ENCODE assay signal across 32 mouse cellular contexts in genomic region chr7:127583260-127583659, GRCm38 (mm10). TPM values are rescaled to one million over a fixed set of nuclear protein-coding genes. Genes with fewer than 3 reads are reported as not detected.
"Had no signal": no experiment of that assay in that cellular context is flagged by ENCODE, and none has a peak within 500 bp of the region (broad histone marks: within the 10 kb centered on the region; RNA-seq: fewer than 3 reads in every experiment).

No protein-coding gene starts in this region.

- H3K4me2 ChIP-seq: limb, embryonic 12.5 days; limb, embryonic 13.5 days; limb, embryonic 15.5 days; liver, embryonic 11.5 days; liver, embryonic 12.5 days; liver, embryonic 13.5 days; liver, embryonic 15.5 days; lung, embryonic 14.5 days; lung, embryonic 15.5 days; midbrain, embryonic 11.5 days; midbrain, embryonic 12.5 days; midbrain, embryonic 13.5 days; midbrain, embryonic 15.5 days had no signal

- H3K9ac ChIP-seq: limb, embryonic 12.5 days; limb, embryonic 13.5 days; limb, embryonic 15.5 days; liver, embryonic 12.5 days; liver, embryonic 13.5 days; liver, embryonic 14.5 days; liver, embryonic 15.5 days; liver, postnatal 0 days; lung, embryonic 14.5 days; lung, embryonic 15.5 days; midbrain, embryonic 12.5 days; midbrain, embryonic 13.5 days; midbrain, embryonic 15.5 days had no signal

- ATAC-seq: liver, embryonic 12.5 days; liver, postnatal 0 days; lung, postnatal 0 days; midbrain, embryonic 13.5 days; midbrain, embryonic 15.5 days; midbrain, embryonic 16.5 days had no signal

- H3K27ac ChIP-seq: limb, embryonic 10.5 days; limb, embryonic 12.5 days; limb, embryonic 13.5 days; limb, embryonic 15.5 days; liver, embryonic 12.5 days; liver, embryonic 14.5 days; liver, embryonic 15.5 days; lung, embryonic 15.5 days; macrophage; midbrain, embryonic 10.5 days; midbrain, embryonic 12.5 days; midbrain, embryonic 13.5 days; midbrain, embryonic 15.5 days had no signal

- H3K4me3 ChIP-seq: limb, embryonic 10.5 days; limb, embryonic 12.5 days; limb, embryonic 13.5 days; limb, embryonic 15.5 days; liver, embryonic 12.5 days; liver, embryonic 13.5 days; liver, embryonic 15.5 days; lung, embryonic 15.5 days; megakaryocyte, embryonic 14.5 days; midbrain, embryonic 10.5 days; midbrain, embryonic 12.5 days; midbrain, embryonic 13.5 days; midbrain, embryonic 15.5 days; myocyte had no signal

- H3K27me3 ChIP-seq: limb, embryonic 12.5 days; limb, embryonic 13.5 days; limb, embryonic 15.5 days; liver, embryonic 12.5 days; liver, embryonic 13.5 days; liver, embryonic 15.5 days; lung, embryonic 15.5 days; megakaryocyte, embryonic 14.5 days; midbrain, embryonic 12.5 days; midbrain, embryonic 13.5 days; midbrain, embryonic 15.5 days had no signal

- H3K9me3 ChIP-seq: limb, embryonic 10.5 days; limb, embryonic 12.5 days; limb, embryonic 13.5 days; limb, embryonic 15.5 days; liver, embryonic 12.5 days; liver, embryonic 13.5 days; liver, embryonic 15.5 days; lung, embryonic 15.5 days; megakaryocyte, embryonic 14.5 days; midbrain, embryonic 10.5 days; midbrain, embryonic 12.5 days; midbrain, embryonic 13.5 days; midbrain, embryonic 15.5 days had no signal

- DNase-seq: left cerebral cortex, postnatal 4 days; liver; liver, embryonic 13.5 days; liver, postnatal 0 days; lung, adult 18-20 months; lung, adult 2 months; lung, embryonic 14.5 days; lung, postnatal 10 days; lung, postnatal 14 days; lung, postnatal 36 days; midbrain, embryonic 14.5 days had no signal

RNA-seq across cellular contexts. Expression of gene Tmem265, which starts 22.1 kb away (rescaled TPM):
- total RNA-seq: left cerebral cortex, postnatal 25 days had no signal
- polyA plus RNA-seq: liver, adult 2 months; macrophage; myocyte had no signal
